Mouse (Mus musculus): ENCODE results near the gene Col13a1.

DNA sequence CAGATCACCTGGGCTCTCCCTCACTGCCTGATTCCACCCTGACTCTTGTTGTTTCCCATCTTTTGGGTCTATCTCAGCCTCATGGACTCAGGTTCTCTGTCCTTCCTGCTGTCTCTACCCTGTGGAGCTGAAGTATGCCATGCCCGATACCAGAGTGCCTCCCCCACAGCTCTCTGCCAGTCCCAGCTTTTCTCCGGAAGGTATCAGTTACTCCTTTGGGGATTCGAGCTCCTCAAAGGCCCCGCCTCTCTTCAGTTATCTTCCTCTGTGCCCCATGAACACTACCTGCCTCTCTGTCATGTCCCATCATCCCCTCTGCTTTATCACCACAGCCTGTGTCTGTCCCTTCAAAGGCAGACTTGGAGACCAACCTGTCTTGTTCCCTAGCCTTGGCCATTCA is 29.1 kb upstream of the Col13a1 start:
- TF ChIP-seq POLR2A (IDR thresholded peaks at IDR 0.05; ENCODE audit: insufficient read depth, low read depth, low read length) (no peak), CTCF (IDR thresholded peaks at IDR 0.05; ENCODE audit: insufficient read depth, low read depth, low read length) (no peak)
